In the genomic region with DNA sequence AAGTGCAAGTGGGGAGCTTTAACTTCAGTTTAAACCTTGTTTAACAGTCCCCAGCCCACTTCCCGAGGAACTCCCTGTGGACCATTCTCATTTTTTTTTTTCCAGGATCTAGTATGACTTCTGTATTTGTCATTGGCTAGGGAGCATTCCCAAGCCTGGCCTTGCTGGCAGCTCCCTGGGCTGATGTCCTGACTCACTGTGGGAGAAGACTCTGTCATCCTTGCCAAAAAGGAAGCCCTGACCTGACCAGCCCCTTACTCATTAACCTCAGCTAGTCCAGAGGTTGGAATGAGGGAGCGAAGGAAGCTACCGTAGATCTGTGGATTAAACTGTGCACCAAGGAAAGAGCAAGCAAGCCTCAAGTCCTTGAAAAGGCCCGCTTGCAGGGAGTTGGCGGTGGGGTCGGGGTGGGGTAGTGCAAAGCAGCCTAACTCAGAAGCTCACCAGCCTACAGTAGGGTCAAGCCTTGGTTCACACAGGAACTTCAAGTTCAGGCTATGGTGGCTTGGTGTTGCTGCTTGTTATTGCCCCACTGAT, we compare ENCODE assay signal across 9 mouse cellular contexts.
A peak's percentile ranks its signal among the peaks of the same experiment; 100 is the strongest.
DNase-seq lines count a peak whose midpoint lies in the region; ATAC-seq lines count a peak whose summit lies in the region.
"Had no signal": no experiment of that assay in that cellular context is flagged by ENCODE, and none has a peak within 500 bp of the region (broad histone marks: within the 10 kb centered on the region; RNA-seq: fewer than 3 reads in every experiment).

No protein-coding gene starts in this region.

- no peak overlapping the region for H3K9ac ChIP-seq in lung, embryonic 16.5 days (ENCODE audit: low read length)
- H3K9ac ChIP-seq in heart, embryonic 14.5 days (ENCODE audit: low read length): no peak overlapping the region

- H3K27ac ChIP-seq in lung, embryonic 16.5 days (ENCODE audit: low read length): no peak overlapping the region
- H3K27ac ChIP-seq in heart, embryonic 14.5 days (replicated peaks in 1 of 2; ENCODE audit: control insufficient read depth in 1 of 2, insufficient read depth in 1 of 2, low read depth in 2 of 2, low read length in 2 of 2): peak overlapping the region; percentile 63 to 65
- peak overlapping the region; percentile 85 for H3K27ac ChIP-seq in limb, embryonic 10.5 days
- H3K27ac ChIP-seq: left cerebral cortex, adult 2 months had no signal

- WGBS in lung, embryonic 16.5 days: 75% methylated on average over 6 of the region's 6 CpGs
- 79% methylated on average over 6 of the region's 6 CpGs for WGBS in heart, embryonic 14.5 days
- WGBS in limb, embryonic 10.5 days: 82% methylated on average over 6 of the region's 6 CpGs

- no peak overlapping the region for H3K4me2 ChIP-seq in lung, embryonic 16.5 days (ENCODE audit: low read depth, low read length)
- H3K4me2 ChIP-seq in heart, embryonic 14.5 days (ENCODE audit: low read length): no peak overlapping the region

- no peak for DNase-seq in lung, postnatal 25 days (ENCODE audit: low spot score)
- DNase-seq in adrenal gland, postnatal 14 days: peak; percentile 65
- DNase-seq in limb, embryonic 10.5 days (ENCODE audit: low spot score): no peak
- DNase-seq in cerebellum, adult 11 months: no peak
- no peak for DNase-seq in layer of hippocampus, adult 11-12 months (ENCODE audit: low spot score)
- no peak for DNase-seq in B cell, adult 2 months

- ATAC-seq in lung, embryonic 16.5 days (ENCODE audit: low read depth): 0 out of 2 replicates have a peak, but pooled peaks have one; percentile 10
- ATAC-seq in heart, embryonic 14.5 days (ENCODE audit: insufficient number of reproducible peaks, insufficient read depth, low FRiP score, low read depth): no peak

- H3K27me3 ChIP-seq in lung, embryonic 16.5 days (ENCODE audit: control insufficient read depth, insufficient read depth, low read depth, low read length): no peaks in the 10 kb centered on the region
- H3K27me3 ChIP-seq in heart, embryonic 14.5 days (ENCODE audit: control insufficient read depth, insufficient read depth, low read length): no peaks in the 10 kb centered on the region
- no peaks in the 10 kb centered on the region for H3K27me3 ChIP-seq in limb, embryonic 10.5 days (ENCODE audit: low read depth, poor library complexity, severe bottlenecking)

- no peaks in the 10 kb centered on the region for H3K4me1 ChIP-seq in lung, embryonic 16.5 days (replicated peaks; ENCODE audit: control insufficient read depth, insufficient read depth, low read length)
- peaks cover 0 to 4% of the 10 kb centered on the region in 2 experiments; a peak in 1 of 4 replicates for H3K4me1 ChIP-seq in heart, embryonic 14.5 days (ENCODE audit: control insufficient read depth in 2 of 2, insufficient read depth in 2 of 2, low read length in 2 of 2)
- peaks cover 40% of the 10 kb centered on the region for H3K4me1 ChIP-seq in limb, embryonic 10.5 days

- no peaks in the 10 kb centered on the region for H3K9me3 ChIP-seq in lung, embryonic 16.5 days (ENCODE audit: control insufficient read depth, low read length)
- H3K9me3 ChIP-seq in heart, embryonic 14.5 days (ENCODE audit: control insufficient read depth, low read length): 0 out of 2 replicates have a peak, but pooled peaks cover 9% of the 10 kb centered on the region
- H3K9me3 ChIP-seq in limb, embryonic 10.5 days (replicated peaks): no peaks in the 10 kb centered on the region

- H3K4me3 ChIP-seq in lung, embryonic 16.5 days (ENCODE audit: low read length): no peak overlapping the region
- no peak overlapping the region for H3K4me3 ChIP-seq in heart, embryonic 14.5 days (ENCODE audit: control insufficient read depth in 1 of 2, insufficient read depth in 1 of 2, low read depth in 1 of 2, low read length in 2 of 2)
- no peak overlapping the region for H3K4me3 ChIP-seq in limb, embryonic 10.5 days
- H3K4me3 ChIP-seq: left cerebral cortex, adult 2 months had no signal

- no peaks in the 10 kb centered on the region for H3K36me3 ChIP-seq in lung, embryonic 16.5 days (ENCODE audit: control insufficient read depth, insufficient read depth, low read length)
- H3K36me3 ChIP-seq in heart, embryonic 14.5 days (ENCODE audit: control insufficient read depth, insufficient read depth, low read length): no peaks in the 10 kb centered on the region
- H3K36me3 ChIP-seq in limb, embryonic 10.5 days: no peaks in the 10 kb centered on the region
